Mouse (Mus musculus) bone marrow, adult 2 months (tissue): ENCODE measurements around the gene Fos. TPM values are rescaled to one million over a fixed set of nuclear protein-coding genes. Genes with fewer than 3 reads are reported as not detected.
A peak's percentile ranks its signal among the peaks of the same experiment; 100 is the strongest.

Experiments
- H3K27ac ChIP-seq: fragments of 200-500 bp; 2 replicates; pipeline ENCODE4 v1.5.1; 2012; ENCODE audit warnings: low read depth, mild to moderate bottlenecking, control low read depth, inconsistent platforms, low read length; ENCODE audit not compliant: control insufficient read depth, poor library complexity, insufficient read depth
- H3K4me1 ChIP-seq: fragments of 200-500 bp; 2 replicates; pipeline ENCODE4 v1.6.1; 2011; ENCODE audit warnings: low read length; ENCODE audit not compliant: control insufficient read depth, insufficient read depth
- H3K4me3 ChIP-seq: fragments of 200-500 bp; replicated peaks from 2 replicates; pipeline ENCODE3; 2011; ENCODE audit warnings: mild to moderate bottlenecking, low read depth, low read length, control low read depth; ENCODE audit not compliant: control insufficient read depth
- CTCF ChIP-seq: fragments of 200-500 bp; IDR thresholded peaks from 2 replicates; pipeline ENCODE4 v1.5.1; 2011; ENCODE audit warnings: low read length, control low read depth; ENCODE audit not compliant: control insufficient read depth, insufficient read depth
- POLR2A ChIP-seq: fragments of 200-500 bp; IDR thresholded peaks from 2 replicates; pipeline ENCODE4 v1.6.1; 2011; ENCODE audit warnings: low read depth, mild to moderate bottlenecking, control low read depth, low read length, borderline replicate concordance; ENCODE audit not compliant: control insufficient read depth
- WGBS: fragments of 180-500 bp; shearing (Covaris S2); methylation state at CpG from one replicate; pipeline ENCODE4 v1.1.7; 2018; 5-methylcytosine and 5-hydroxymethylcytosine counted together
- polyA plus RNA-seq: library from polyadenylated mRNA; stranded (reverse); fragments of >200 nt; gene quantifications from 2 replicates; pipeline ENCODE4 v1.2.4, GENCODE M21; 2011; ENCODE audit warnings: low replicate concordance; ENCODE audit not compliant: missing spikeins, insufficient read depth, insufficient read length

Gene Fos
- polyA plus RNA-seq, 1 experiment = 8.6 TPM

GRCm38 (mm10) chr12:85437172-85437876, 36.4 kb upstream of the Fos start:
- Histone ChIP-seq H3K27ac (0 out of 2 replicates have a peak overlapping the region, but pooled peaks have one; percentile 12), H3K4me1 (no peaks in the 10 kb centered on the region; the same call in 1 of the 2 replicates), H3K4me3 (no peak overlapping the region)
- 55% methylated on average over 17 of the region's 17 CpGs for WGBS
- TF ChIP-seq CTCF (no peak), POLR2A (no peak)

- H3K4me3 ChIP-seq = no peak overlapping the region
- H3K27ac ChIP-seq = no peak overlapping the region
- WGBS = 78% methylated on average over 1 of the region's 1 CpGs
These were observed 30.2 kb upstream of the Fos start for GRCm38 (mm10) chr12:85443456-85443855.

GRCm38 (mm10) chr12:85444646-85445045, 29.0 kb upstream of the Fos start:
- H3K4me3 ChIP-seq = peak overlapping the region; percentile 75
- TF ChIP-seq POLR2A = no peak
- TF ChIP-seq CTCF = no peak
- peak overlapping the region; percentile 66; the same call in 1 of the 2 replicates for H3K27ac ChIP-seq
- under 1% methylated on average over 6 of the region's 6 CpGs for WGBS
- H3K4me1 ChIP-seq = peaks cover 1% of the 10 kb centered on the region

More at GRCm38 (mm10) chr12:85443456-85443855, 30.2 kb upstream of the Fos start:
- no peak for TF ChIP-seq CTCF
- TF ChIP-seq POLR2A = no peak
- H3K4me1 ChIP-seq = peaks cover 1% of the 10 kb centered on the region

GRCm38 (mm10) chr12:85447009-85447408, 26.7 kb upstream of the Fos start:
- H3K4me1 ChIP-seq = peaks cover 1% of the 10 kb centered on the region
- no peak for TF ChIP-seq CTCF
- no peak for TF ChIP-seq POLR2A
- no peak overlapping the region for H3K27ac ChIP-seq
- 22% methylated on average over 6 of the region's 6 CpGs for WGBS
- H3K4me3 ChIP-seq = no peak overlapping the region

GRCm38 (mm10) chr12:85447490-85447889, 26.2 kb upstream of the Fos start:
- TF ChIP-seq CTCF (no peak), POLR2A (no peak)
- Histone ChIP-seq H3K27ac (no peak overlapping the region), H3K4me3 (no peak overlapping the region), H3K4me1 (peaks cover 1% of the 10 kb centered on the region)
- 41% methylated on average over 4 of the region's 4 CpGs for WGBS

GRCm38 (mm10) chr12:85449478-85449877, 24.2 kb upstream of the Fos start:
- WGBS = 84% methylated on average over 1 of the region's 1 CpGs
- Histone ChIP-seq H3K4me3 (no peak overlapping the region), H3K4me1 (peaks cover 1% of the 10 kb centered on the region), H3K27ac (no peak overlapping the region)
- TF ChIP-seq POLR2A = no peak
- no peak for TF ChIP-seq CTCF

GRCm38 (mm10) chr12:85451693-85452491, 21.8 kb upstream of the Fos start:
- TF ChIP-seq POLR2A = no peak
- no peak for TF ChIP-seq CTCF
- 69% methylated on average over 22 of the region's 22 CpGs for WGBS
- peaks cover 1% of the 10 kb centered on the region; the same call in 1 of the 2 replicates for H3K4me1 ChIP-seq
- no peak overlapping the region for H3K27ac ChIP-seq
- no peak overlapping the region for H3K4me3 ChIP-seq

GRCm38 (mm10) chr12:85455065-85456058, 18.3 kb upstream of the Fos start:
- 2% methylated on average over 44 of the region's 44 CpGs for WGBS
- no peak for TF ChIP-seq CTCF
- peak; percentile 38; the same call in 1 of the 2 replicates for TF ChIP-seq POLR2A
- peaks cover 1% of the 10 kb centered on the region; the same call in 1 of the 2 replicates for H3K4me1 ChIP-seq
- peak overlapping the region; percentile 79 for H3K4me3 ChIP-seq
- peak overlapping the region; percentile 64 for H3K27ac ChIP-seq
